Comparison of ENCODE assay signal across 8 mouse cellular contexts in the genomic region with DNA sequence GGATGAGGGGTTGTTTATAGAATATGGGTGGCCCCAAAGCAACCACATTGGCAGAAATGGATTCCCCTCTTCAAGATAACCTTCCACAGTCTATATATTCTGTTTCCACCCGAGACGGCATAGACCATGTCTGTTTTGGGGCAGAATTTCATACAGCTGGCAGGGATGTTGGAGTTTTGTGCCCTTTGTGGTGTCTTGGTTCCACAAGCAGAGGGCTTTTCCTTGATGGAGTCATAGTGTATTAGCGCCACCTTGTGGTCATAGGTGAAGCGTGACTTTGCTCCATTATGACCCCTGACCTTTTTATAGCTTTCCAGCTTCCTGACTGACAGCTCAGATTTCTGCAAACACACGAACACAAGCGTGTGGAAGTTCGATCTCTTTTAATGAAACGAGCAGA. TPM values are rescaled to one million over a fixed set of nuclear protein-coding genes. Genes with fewer than 3 reads are reported as not detected.
DNase-seq lines count a peak whose midpoint lies in the region; ATAC-seq and TF ChIP-seq lines count a peak whose summit lies in the region.

No protein-coding gene starts in this region.

- TF ChIP-seq CTCF in layer of hippocampus, adult 2 months (conservative IDR thresholded peaks at IDR 0.05): peak; percentile 87
- peak; percentile 68 for TF ChIP-seq CTCF in E14TG2a.4 (conservative IDR thresholded peaks at IDR 0.05; ENCODE audit: low read length)
- TF ChIP-seq CTCF in embryonic fibroblast, embryonic 13.5 days (IDR thresholded peaks at IDR 0.05; ENCODE audit: borderline replicate concordance, insufficient read depth, low read length): peak; percentile 10; the same call in 1 of the 2 replicates

- DNase-seq in layer of hippocampus, adult 2 months (ENCODE audit: low spot score in 2 of 2): peak in 1 of 2 experiments; percentile 22
- DNase-seq in layer of hippocampus, postnatal 36 days: no peak
- peak; percentile 50 for DNase-seq in adrenal gland, postnatal 10 days
- peak; percentile 46 to 55 for DNase-seq in kidney, postnatal 36 days
- DNase-seq in frontal cortex, postnatal 25 days (ENCODE audit: low spot score in 2 of 2): no peak

- H3K4me3 ChIP-seq in layer of hippocampus, adult 2 months: no peak overlapping the region
- H3K4me3 ChIP-seq in E14TG2a.4 (replicated peaks; ENCODE audit: low read length): no peak overlapping the region
- H3K4me3 ChIP-seq in embryonic fibroblast, embryonic 13.5 days (ENCODE audit: insufficient read depth, low read length): no peak overlapping the region

- H3K27ac ChIP-seq in layer of hippocampus, adult 2 months: no peak overlapping the region
- no peak overlapping the region for H3K27ac ChIP-seq in embryonic fibroblast, embryonic 13.5 days (ENCODE audit: insufficient read depth, low read length)

- TF ChIP-seq POLR2A in embryonic fibroblast, embryonic 13.5 days (IDR thresholded peaks at IDR 0.05; ENCODE audit: low read depth, low read length): no peak

- peak; percentile 83; the same call in 1 of the 2 replicates for ATAC-seq in monocyte, adult 5-6 weeks (replicated peaks; ENCODE audit: insufficient number of reproducible peaks, low FRiP score, low TSS enrichment, poor library complexity, severe bottlenecking)

- peaks cover 61% of the 10 kb centered on the region for H3K4me1 ChIP-seq in E14TG2a.4 (replicated peaks; ENCODE audit: low read depth, low read length)
- no peaks in the 10 kb centered on the region for H3K4me1 ChIP-seq in embryonic fibroblast, embryonic 13.5 days (ENCODE audit: control insufficient read depth, insufficient read depth, low read length)

- no peaks in the 10 kb centered on the region for H3K36me3 ChIP-seq in E14TG2a.4 (ENCODE audit: insufficient read depth, low read length)

- no peaks in the 10 kb centered on the region for H3K9me3 ChIP-seq in E14TG2a.4 (ENCODE audit: low read length)

- H3K27me3 ChIP-seq in E14TG2a.4 (ENCODE audit: insufficient read depth, low read length): peaks cover 4% of the 10 kb centered on the region; the same call in 1 of the 2 replicates

RNA-seq across cellular contexts. Expression of a gene that starts 19.8 kb away (rescaled TPM):
- total RNA-seq in layer of hippocampus, adult 2 months (2021): not detected
- not detected for total RNA-seq in layer of hippocampus, postnatal 36 days (2021)
- total RNA-seq in adrenal gland, postnatal 10 days (2021): under 1 TPM in 1 of 2 experiments, not detected in 1; 0.85 TPM
- polyA plus RNA-seq in embryonic fibroblast, embryonic 13.5 days (2011; ENCODE audit: insufficient read length, low read depth, missing spikeins): 0.33 TPM in 1 of 2 replicates, not detected in the other
- 0.32 TPM in 1 of 3 replicates, not detected in the others for total RNA-seq in monocyte, adult 5-6 weeks (2017)

RNA-seq across cellular contexts. Expression of a gene that starts 23.4 kb away (rescaled TPM):
- 10 to 100 TPM; 42.8 to 45.2 TPM for total RNA-seq in layer of hippocampus, adult 2 months (2021)
- 10 to 100 TPM; 40.0 to 41.8 TPM for total RNA-seq in layer of hippocampus, postnatal 36 days (2021)
- 10 to 100 TPM; 15.4 to 16.1 TPM for total RNA-seq in adrenal gland, postnatal 10 days (2021)
- polyA plus RNA-seq in embryonic fibroblast, embryonic 13.5 days (2011; ENCODE audit: insufficient read length, low read depth, missing spikeins): 7.5 and 8.0 TPM in 2 replicates
- 15.9 to 24.1 TPM (median 18.5 TPM) in 3 replicates for total RNA-seq in monocyte, adult 5-6 weeks (2017)

RNA-seq across cellular contexts. Expression of a gene that starts 23.5 kb away (rescaled TPM):
- 10 to 100 TPM; 76.7 to 78.4 TPM for total RNA-seq in layer of hippocampus, adult 2 months (2021)
- 10 to 100 TPM; 74.8 to 79.1 TPM for total RNA-seq in layer of hippocampus, postnatal 36 days (2021)
- total RNA-seq in adrenal gland, postnatal 10 days (2021): 100 to 1,000 TPM; 107 to 114 TPM
- 141 and 154 TPM in 2 replicates for polyA plus RNA-seq in embryonic fibroblast, embryonic 13.5 days (2011; ENCODE audit: insufficient read length, low read depth, missing spikeins)
- 69.9 to 77.0 TPM (median 73.1 TPM) in 3 replicates for total RNA-seq in monocyte, adult 5-6 weeks (2017)

RNA-seq across cellular contexts. Expression of a gene that starts 42.5 kb away (rescaled TPM):
- 1 to 10 TPM; 6.9 TPM for total RNA-seq in layer of hippocampus, adult 2 months (2021)
- total RNA-seq in layer of hippocampus, postnatal 36 days (2021): 1 to 10 TPM; 6.7 to 7.3 TPM
- 1 to 10 TPM; 3.2 to 4.3 TPM for total RNA-seq in adrenal gland, postnatal 10 days (2021)
- polyA plus RNA-seq in embryonic fibroblast, embryonic 13.5 days (2011; ENCODE audit: insufficient read length, low read depth, missing spikeins): 3.7 and 4.2 TPM in 2 replicates
- total RNA-seq in monocyte, adult 5-6 weeks (2017): 0.95 to 3.4 TPM (median 3.2 TPM) in 3 replicates

Comparison
In these comparisons a context has a peak if more than half of its experiments do, and no peak if none do; other contexts are left out.
1. DNase-seq: peak in adrenal gland, postnatal 10 days (single experiment) and kidney, postnatal 36 days (2 of 2); none in layer of hippocampus, postnatal 36 days (0 of 2) and frontal cortex, postnatal 25 days (0 of 2).
2. CTCF ChIP-seq: peak in every context shown above with its lines; median percentile 87 in layer of hippocampus, adult 2 months; 68 in E14TG2a.4; 10 in embryonic fibroblast, embryonic 13.5 days.